8 mouse cellular contexts compared by ENCODE assay signal in genomic region chr11:55032286-55032685, GRCm38 (mm10). TPM values are rescaled to one million over a fixed set of nuclear protein-coding genes. Genes with fewer than 3 reads are reported as not detected.
DNase-seq lines count a peak whose midpoint lies in the region; ATAC-seq and TF ChIP-seq lines count a peak whose summit lies in the region.

No protein-coding gene starts in this region.

- TF ChIP-seq POLR2A in limb, embryonic 14.5 days (IDR thresholded peaks at IDR 0.05; ENCODE audit: borderline replicate concordance, extremely low read depth, insufficient read depth, insufficient read length) = no peak

- no peaks in the 10 kb centered on the region; the same call in 1 of the 2 replicates for H3K4me1 ChIP-seq in neural tube, embryonic 11.5 days (ENCODE audit: control insufficient read depth, insufficient read depth, low read length)
- H3K4me1 ChIP-seq in limb, embryonic 14.5 days (ENCODE audit: control insufficient read depth, insufficient read depth, low read length) = peaks cover 36% of the 10 kb centered on the region
- H3K4me1 ChIP-seq in stomach, embryonic 16.5 days (ENCODE audit: control insufficient read depth, insufficient read depth, low read length) = peaks cover 39% of the 10 kb centered on the region

- peak; percentile 21 for DNase-seq in embryo, embryonic 11 days
- DNase-seq in embryo, embryonic 10 days (ENCODE audit: low spot score) = no peak
- DNase-seq in neural tube, embryonic 11.5 days (ENCODE audit: low spot score) = no peak
- no peak for DNase-seq in neural tube, embryonic 10.5 days (ENCODE audit: extremely low spot score, low spot score)
- peak; percentile 25 for DNase-seq in limb, embryonic 14.5 days (ENCODE audit: low spot score)
- DNase-seq in adrenal gland, adult 8-10 months = no peak
- no peak for DNase-seq in layer of hippocampus, adult 11-12 months (ENCODE audit: low spot score)

- no peaks in the 10 kb centered on the region for H3K9me3 ChIP-seq in neural tube, embryonic 11.5 days (ENCODE audit: control insufficient read depth, low read length)
- H3K9me3 ChIP-seq in limb, embryonic 14.5 days (ENCODE audit: control insufficient read depth, low read length) = no peaks in the 10 kb centered on the region
- no peaks in the 10 kb centered on the region for H3K9me3 ChIP-seq in stomach, embryonic 16.5 days (replicated peaks; ENCODE audit: control insufficient read depth, low read length)

- H3K4me2 ChIP-seq in neural tube, embryonic 11.5 days (ENCODE audit: low read depth) = peak overlapping the region; percentile 89
- peak overlapping the region; percentile 86 for H3K4me2 ChIP-seq in limb, embryonic 14.5 days (replicated peaks; ENCODE audit: low read depth, low read length, severe bottlenecking)
- peak overlapping the region; percentile 75 for H3K4me2 ChIP-seq in stomach, embryonic 16.5 days (ENCODE audit: low read depth, low read length)

- WGBS in neural tube, embryonic 11.5 days = 35% methylated on average over 5 of the region's 5 CpGs
- 13% methylated on average over 5 of the region's 5 CpGs for WGBS in limb, embryonic 14.5 days
- 5% methylated on average over 5 of the region's 5 CpGs for WGBS in stomach, embryonic 16.5 days

- ATAC-seq in neural tube, embryonic 11.5 days (ENCODE audit: insufficient read depth, low FRiP score, low TSS enrichment) = no peak
- ATAC-seq in limb, embryonic 14.5 days (ENCODE audit: low FRiP score, low read depth) = no peak
- no peak for ATAC-seq in stomach, embryonic 16.5 days (ENCODE audit: insufficient read depth, low FRiP score)

- H3K27ac ChIP-seq in neural tube, embryonic 11.5 days (ENCODE audit: low read depth, low read length) = no peak overlapping the region
- H3K27ac ChIP-seq in limb, embryonic 14.5 days (replicated peaks; ENCODE audit: low read depth, low read length) = peak overlapping the region; percentile 82
- peak overlapping the region; percentile 98 for H3K27ac ChIP-seq in stomach, embryonic 16.5 days (ENCODE audit: low read length)

- peak overlapping the region; percentile 49 for H3K4me3 ChIP-seq in neural tube, embryonic 11.5 days (ENCODE audit: low read depth, low read length)
- peak overlapping the region; percentile 90 for H3K4me3 ChIP-seq in limb, embryonic 14.5 days (replicated peaks; ENCODE audit: low read length)
- H3K4me3 ChIP-seq in stomach, embryonic 16.5 days (replicated peaks; ENCODE audit: low read length) = peak overlapping the region; percentile 85

- no peak overlapping the region for H3K9ac ChIP-seq in neural tube, embryonic 11.5 days (ENCODE audit: low read length)
- H3K9ac ChIP-seq in limb, embryonic 14.5 days (ENCODE audit: low read depth, low read length, severe bottlenecking) = peak overlapping the region; percentile 82
- H3K9ac ChIP-seq in stomach, embryonic 16.5 days (ENCODE audit: low read length) = peak overlapping the region; percentile 89

- H3K36me3 ChIP-seq in neural tube, embryonic 11.5 days (ENCODE audit: control insufficient read depth, insufficient read depth, low read length) = no peaks in the 10 kb centered on the region
- 0 out of 2 replicates have a peak, but pooled peaks cover 3% of the 10 kb centered on the region for H3K36me3 ChIP-seq in limb, embryonic 14.5 days (ENCODE audit: control insufficient read depth, insufficient read depth, low read length)
- no peaks in the 10 kb centered on the region for H3K36me3 ChIP-seq in stomach, embryonic 16.5 days (ENCODE audit: control insufficient read depth, insufficient read depth, low read length)

- no peaks in the 10 kb centered on the region for H3K27me3 ChIP-seq in neural tube, embryonic 11.5 days (ENCODE audit: control insufficient read depth, insufficient read depth, low read length)
- no peaks in the 10 kb centered on the region for H3K27me3 ChIP-seq in limb, embryonic 14.5 days (ENCODE audit: control insufficient read depth, insufficient read depth, low read length)
- H3K27me3 ChIP-seq in stomach, embryonic 16.5 days (ENCODE audit: control insufficient read depth, insufficient read depth, low read length) = no peaks in the 10 kb centered on the region

RNA-seq across cellular contexts. Expression of gene Anxa6, which starts 1.0 kb away (rescaled TPM):
- 90.1 and 91.8 TPM in 2 replicates for polyA plus RNA-seq in neural tube, embryonic 11.5 days (2014; fragmentation: Nextera tagmentation; extraction: Ambion mirVana)
- polyA plus RNA-seq in limb, embryonic 14.5 days (2012; rRNA removed) = 272 and 281 TPM in 2 replicates
- polyA plus RNA-seq in limb, embryonic 14.5 days (2014; fragmentation: Nextera tagmentation; extraction: Ambion mirVana) = 390 and 395 TPM in 2 replicates
- polyA plus RNA-seq in stomach, embryonic 16.5 days (2015; fragmentation: Nextera tagmentation; extraction: Ambion mirVana) = 364 and 365 TPM in 2 replicates
- 100 to 1,000 TPM; 121 to 184 (median 133) TPM for total RNA-seq in adrenal gland, adult 8-10 months (2022)

RNA-seq across cellular contexts. Expression of gene Ccdc69, which starts 45.6 kb away (rescaled TPM):
- polyA plus RNA-seq in neural tube, embryonic 11.5 days (2014; fragmentation: Nextera tagmentation; extraction: Ambion mirVana) = 0.32 and 0.73 TPM in 2 replicates
- polyA plus RNA-seq in limb, embryonic 14.5 days (2012; rRNA removed) = 1.2 and 1.6 TPM in 2 replicates
- polyA plus RNA-seq in limb, embryonic 14.5 days (2014; fragmentation: Nextera tagmentation; extraction: Ambion mirVana) = 1.1 and 1.3 TPM in 2 replicates
- polyA plus RNA-seq in stomach, embryonic 16.5 days (2015; fragmentation: Nextera tagmentation; extraction: Ambion mirVana) = 3.5 and 3.7 TPM in 2 replicates
- total RNA-seq in adrenal gland, adult 8-10 months (2022) = 1 to 10 TPM; 3.9 to 7.5 (median 4.5) TPM

Comparison
In these comparisons a context has a peak if more than half of its experiments do, and no peak if none do; other contexts are left out.
1. DNase-seq: peak in embryo, embryonic 11 days (single experiment) and limb, embryonic 14.5 days (single experiment); none in embryo, embryonic 10 days (single experiment), neural tube, embryonic 11.5 days (single experiment), neural tube, embryonic 10.5 days (single experiment), adrenal gland, adult 8-10 months (single experiment) and layer of hippocampus, adult 11-12 months (single experiment).
2. Peak in every context shown above with its lines, with median percentiles within 50 percentile points of each other: H3K4me2 ChIP-seq and H3K4me3 ChIP-seq.